Mouse (Mus musculus) frontal cortex, postnatal 10 days (tissue): ENCODE measurements at regions not wholly inside any gene's neighbourhood (a gene's known extent, or its start where the extent isn't known, plus 50 kb on each side); places are given as distances from the start of the nearest gene placed in this dataset.

ENCODE experiments used
- DNase-seq, 2 experiments: peaks; one replicate each; pipeline ENCODE4 v3.0.0; 2022; ENCODE audit warnings: low spot score in 2 of 2, mixed read lengths in 1 of 2

DNA sequence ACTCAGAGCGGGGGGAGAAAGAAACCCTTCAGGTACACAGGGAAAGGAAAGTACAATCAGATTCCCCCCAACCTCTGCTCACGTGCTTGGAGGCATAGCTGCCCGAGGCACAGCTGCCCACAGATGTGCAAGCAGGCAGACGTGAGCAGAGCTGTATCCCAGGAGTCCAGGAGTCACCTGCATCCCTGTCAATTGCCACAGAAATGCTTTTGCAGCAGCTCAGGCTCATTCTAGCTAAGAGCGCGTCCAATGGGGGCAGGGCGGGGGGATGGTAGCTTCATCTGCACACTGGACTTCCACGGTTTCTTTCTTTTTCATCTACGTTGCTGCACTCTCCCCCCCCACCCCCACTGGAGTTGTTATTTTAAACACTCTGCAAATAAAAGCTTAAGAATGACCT lies 66.0 kb upstream of the Fat4 start:
- no peak for DNase-seq

DNA sequence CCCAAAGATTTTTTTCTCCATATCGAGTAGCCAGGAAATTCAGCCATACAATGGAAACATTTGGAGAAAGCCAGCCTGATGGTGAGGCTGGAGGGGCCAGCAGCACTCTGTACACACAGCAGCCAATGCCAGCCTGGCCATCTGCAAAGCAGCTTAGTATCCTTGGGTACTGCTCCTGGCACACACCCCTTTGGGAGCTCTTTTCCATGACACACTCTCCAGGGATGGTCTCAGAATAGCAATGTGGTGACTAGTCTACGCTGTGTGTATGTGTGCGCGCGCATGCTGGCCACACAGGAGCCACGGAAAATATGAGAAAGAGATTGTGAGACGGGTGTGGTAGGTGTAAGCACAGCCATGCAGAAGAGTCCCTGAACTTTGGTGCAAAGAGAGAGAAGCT lies 66.4 kb upstream of the Fat4 start:
- DNase-seq, result peak in 1 of 2 experiments; percentile 12

DNA sequence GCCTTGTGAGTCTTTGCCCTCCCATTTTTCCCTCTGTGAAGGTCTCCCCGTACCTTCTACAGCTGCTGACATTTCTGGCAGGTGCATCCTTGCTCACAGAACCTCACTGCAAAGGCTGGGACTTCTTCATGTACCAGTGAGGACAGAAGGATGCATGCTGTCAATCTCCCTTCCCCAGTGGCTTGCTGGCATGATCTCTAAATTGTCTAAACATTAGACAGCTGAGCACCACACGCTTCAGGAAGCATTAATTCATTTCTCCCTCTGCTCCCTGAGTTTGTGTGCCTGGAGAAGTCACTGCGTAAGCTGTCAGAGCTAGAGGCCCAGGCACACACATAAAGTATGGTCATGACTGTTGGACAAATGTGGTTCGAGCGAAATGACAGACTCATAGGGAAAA lies 69.1 kb upstream of the Fat4 start:
- no peak for DNase-seq

DNA sequence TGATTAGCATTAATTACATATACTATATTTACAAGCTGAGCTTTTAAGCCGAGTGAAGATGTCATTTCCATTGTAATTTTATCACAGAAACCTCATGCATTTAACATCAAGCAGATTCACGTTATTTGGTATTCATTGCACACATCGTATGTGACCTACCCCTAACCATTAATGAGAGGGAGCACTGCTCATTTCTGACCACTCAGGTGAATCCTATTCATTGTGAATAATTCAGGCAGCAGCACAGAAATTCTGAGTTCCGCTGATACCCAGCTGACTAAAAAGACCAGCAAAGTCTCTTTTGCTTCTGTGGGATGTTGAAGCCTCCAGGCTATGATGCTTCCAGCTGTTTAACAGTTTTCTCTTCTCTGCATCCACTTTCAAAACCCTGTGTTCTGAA lies 74.3 kb upstream of the Fat4 start:
- no peak for DNase-seq

DNA sequence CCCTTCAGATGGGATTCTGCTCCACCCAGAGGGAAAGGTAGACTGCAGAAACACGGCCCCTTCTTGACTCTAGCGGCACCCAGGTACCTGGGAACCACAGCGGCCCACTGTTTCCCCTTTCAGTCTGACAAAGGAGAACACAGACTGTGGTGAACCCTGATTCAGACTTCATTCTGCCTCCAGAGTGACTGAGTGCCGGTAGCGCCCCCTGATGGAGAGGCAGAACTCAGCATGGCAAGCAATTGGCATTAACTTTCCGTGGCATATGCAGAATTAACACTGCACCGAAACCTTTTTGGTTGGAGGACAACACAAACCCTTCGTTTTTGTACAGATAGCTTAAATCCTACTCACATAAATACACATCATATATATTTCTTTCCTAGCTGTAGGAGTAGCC lies 75.1 kb upstream of the Fat4 start:
- DNase-seq, result no peak

- DNase-seq, result no peak
Measured at GRCm38 (mm10) chr3:38806469-38807055, 80.2 kb upstream of the Fat4 start.

DNA sequence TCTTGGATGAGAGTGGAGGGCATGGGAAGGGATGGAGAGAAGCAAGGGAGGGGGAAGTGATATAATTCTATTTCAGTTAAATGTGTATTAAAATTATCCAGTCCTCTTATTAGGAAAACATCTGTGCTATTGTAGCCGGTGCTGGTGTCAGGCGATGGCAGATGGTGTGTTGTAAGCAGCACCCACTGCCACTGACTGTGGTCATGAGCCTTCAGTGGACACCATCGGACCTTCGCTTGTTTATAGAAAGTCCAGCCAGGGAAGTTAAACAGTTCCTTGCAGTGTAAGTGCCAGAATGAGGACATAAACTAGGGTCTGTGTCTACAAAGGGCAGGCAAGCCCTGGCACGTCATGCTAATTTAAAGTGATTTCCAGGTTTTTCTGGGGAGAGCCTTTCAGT lies 80.7 kb upstream of the Fat4 start:
- no peak for DNase-seq

- DNase-seq, result no peak
Measured at GRCm38 (mm10) chr3:38795646-38796301, 91.0 kb upstream of the Fat4 start.

DNA sequence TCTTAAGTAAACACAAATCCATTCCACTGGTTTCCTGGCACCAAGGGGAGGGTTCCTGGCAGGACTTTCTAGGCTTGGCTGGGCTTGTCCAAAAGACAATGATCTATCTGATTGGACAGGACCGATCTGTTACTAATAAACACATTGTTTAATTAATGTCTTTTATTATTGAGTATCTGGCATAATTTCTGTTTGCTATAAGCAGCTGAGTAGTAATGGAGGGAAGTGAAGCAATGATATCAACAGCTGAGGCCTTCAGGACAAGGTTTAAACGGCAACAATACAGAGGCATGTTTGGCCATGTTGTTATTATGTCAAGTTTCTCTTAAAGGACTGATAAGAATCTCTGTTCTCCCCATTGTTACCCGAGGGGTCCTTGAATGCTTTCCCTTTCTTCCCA lies 93.5 kb upstream of the Fat4 start:
- no peak for DNase-seq

DNA sequence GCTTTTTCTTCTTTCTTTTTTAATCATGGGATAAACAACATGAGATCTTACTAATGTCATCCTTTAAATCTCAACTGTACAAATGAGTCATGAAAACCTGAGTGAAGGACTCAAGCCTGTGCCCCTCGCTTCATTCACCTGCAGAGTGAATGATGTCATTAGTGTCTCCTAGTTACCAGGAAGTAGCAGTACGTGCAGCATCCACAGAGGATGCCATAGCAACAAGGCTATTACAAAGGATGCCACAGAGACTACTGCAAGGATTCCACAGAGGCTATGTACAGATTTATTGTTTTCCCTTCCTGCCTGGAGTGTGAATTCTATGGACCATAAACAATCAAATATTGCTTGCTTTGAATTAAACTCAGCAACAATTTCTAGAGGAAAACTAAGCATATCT lies 98.0 kb upstream of the Fat4 start:
- no peak for DNase-seq

DNA sequence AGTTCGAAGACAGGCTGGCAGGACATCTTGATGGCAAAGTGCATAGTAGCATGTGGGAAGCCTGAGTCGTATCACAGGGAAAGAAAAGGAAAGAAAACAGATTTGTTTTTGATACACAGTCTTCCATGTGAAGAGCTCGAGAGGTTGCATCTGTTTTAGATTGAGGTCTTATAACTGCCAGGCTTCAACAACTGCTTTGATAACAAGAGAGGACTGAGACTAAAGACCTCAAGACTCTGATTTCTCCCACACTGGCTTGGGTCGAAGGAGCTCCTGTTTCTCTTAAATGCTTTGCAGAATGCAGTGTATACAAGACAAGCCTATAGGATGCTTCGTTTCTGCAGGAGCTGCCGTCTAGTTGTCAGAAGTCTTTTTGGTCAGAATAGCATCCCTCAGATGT lies 103.0 kb upstream of the Fat4 start:
- no peak for DNase-seq

DNA sequence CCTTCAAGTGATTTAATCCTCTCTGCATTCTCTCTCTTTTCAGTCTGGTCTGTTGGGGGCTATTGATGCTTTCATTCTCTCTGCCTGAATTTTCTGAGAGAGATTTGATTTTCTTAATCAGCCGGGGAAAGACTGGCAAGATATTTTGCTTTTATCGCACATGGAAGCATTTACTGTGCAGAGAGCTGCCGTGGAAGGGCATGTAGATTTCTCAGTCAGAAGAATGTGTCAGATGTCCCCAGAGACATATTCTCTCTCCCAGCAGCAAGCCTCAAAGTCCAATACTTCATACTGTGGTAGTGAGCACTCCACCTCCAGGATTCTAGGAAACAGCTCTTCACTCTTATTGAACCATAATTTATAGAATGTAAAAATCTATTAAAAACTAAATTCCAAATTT lies 103.7 kb upstream of the Fat4 start:
- no peak for DNase-seq

GRCm38 (mm10) chr3:38776743-38777366 lies 109.9 kb upstream of the Fat4 start:
- no peak for DNase-seq

- no peak for DNase-seq
Measured at GRCm38 (mm10) chr3:38754632-38755123, 132.1 kb upstream of the Fat4 start.

GRCm38 (mm10) chr3:38753446-38754205 lies 133.1 kb upstream of the Fat4 start:
- no peak for DNase-seq

DNA sequence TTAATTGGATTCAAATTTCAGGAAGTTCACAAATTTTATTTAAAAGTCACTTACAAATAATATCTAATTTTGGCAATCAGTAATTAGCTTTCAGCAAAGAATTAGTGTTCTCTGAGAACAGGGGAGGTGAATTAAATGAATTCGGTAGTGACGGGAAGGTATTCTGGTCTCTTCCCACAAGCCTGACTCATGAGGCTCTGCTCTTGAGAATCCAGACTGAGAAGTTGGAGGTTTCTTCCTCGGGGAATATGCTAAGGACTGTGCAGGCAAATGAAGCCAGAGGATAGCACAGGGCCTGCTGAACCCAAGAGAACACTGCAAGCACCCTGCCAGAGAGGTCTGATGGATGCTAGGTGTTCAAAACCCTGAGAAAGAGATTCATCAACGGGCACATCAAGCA lies 144.6 kb upstream of the Fat4 start:
- DNase-seq, result no peak

- DNase-seq, result no peak
Measured at GRCm38 (mm10) chr3:38722606-38723005, 164.1 kb upstream of the Fat4 start.

- no peak for DNase-seq
Measured at GRCm38 (mm10) chr3:38712078-38712873, 174.5 kb upstream of the Fat4 start.

- DNase-seq, result no peak
Measured at GRCm38 (mm10) chr3:38711229-38711628, 175.5 kb upstream of the Fat4 start.

DNA sequence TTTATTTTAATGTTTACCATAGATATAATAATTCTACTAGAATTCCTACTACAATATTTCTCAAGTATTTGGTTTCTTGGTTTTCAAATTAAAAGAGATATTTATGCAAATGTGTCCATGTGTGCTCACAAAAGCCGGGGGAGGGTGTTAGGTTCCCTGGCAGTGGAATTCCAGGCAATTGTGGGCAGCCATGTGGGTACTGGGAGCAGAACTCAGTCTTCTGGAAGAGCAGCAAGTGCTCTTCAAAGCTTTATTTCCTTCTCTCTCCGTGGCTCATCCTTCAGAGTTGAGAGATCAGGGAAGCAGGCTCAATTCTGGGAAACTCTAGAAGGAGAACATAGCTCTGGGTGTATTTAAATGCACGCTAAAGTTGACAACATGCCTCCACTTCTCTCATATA lies 178.8 kb upstream of the Fat4 start:
- DNase-seq, result no peak

DNA sequence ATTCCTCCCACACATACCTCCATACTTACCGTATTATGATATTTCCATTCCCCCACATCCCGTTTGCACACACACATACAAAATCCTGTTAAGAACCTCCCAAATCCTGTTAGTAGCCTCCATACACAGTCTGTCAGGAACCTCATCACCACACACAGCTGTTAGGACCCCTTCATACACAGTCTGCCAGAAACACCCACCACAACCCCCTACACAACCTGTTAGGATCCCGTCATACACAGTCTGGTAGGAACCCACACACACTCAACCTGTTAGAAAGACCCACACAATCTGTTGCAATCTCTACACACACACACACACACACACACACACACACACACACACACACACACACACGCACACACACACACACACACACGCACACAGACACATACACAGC lies 187.5 kb upstream of the Fat4 start:
- DNase-seq, result no peak

- no peak for DNase-seq
Measured at GRCm38 (mm10) chr3:38697871-38698270, 188.9 kb upstream of the Fat4 start.
